Mouse (Mus musculus): ENCODE results near the gene Zfp871. TPM values are rescaled to one million over a fixed set of nuclear protein-coding genes. Genes with fewer than 3 reads are reported as not detected.

Gene Zfp871
- 10 to 100 TPM; 85.0 to 90.4 TPM for total RNA-seq (2023)

GRCm38 (mm10) chr17:32788094-32788559, at the start of gene Zfp871:
TSS of gene Zfp871 (minus strand) at chr17:32788287.

GRCm38 (mm10) chr17:32829540-32830417, 41.7 kb upstream of the Zfp871 start, which contains the start of gene Zfp799:
TSS of gene Zfp799 (minus strand) at chr17:32830261.

GRCm38 (mm10) chr17:32809544-32810374, 21.7 kb upstream of the Zfp871 start, which contains the start of gene Zfp811:
TSS of gene Zfp811 (minus strand) at chr17:32809931.

Other genes starting within 250 kb of the Zfp871 start
- gene Cyp4f37, start 167.0 kb downstream of the Zfp871 start, total RNA-seq (2023): not detected
- gene Cyp4f40, start 129.4 kb downstream of the Zfp871 start, total RNA-seq (2023): not detected
- gene Cyp4f15, start 102.7 kb downstream of the Zfp871 start, total RNA-seq (2023): not detected
- under 1 TPM; 0.20 to 0.44 TPM for gene Zfp811, start 21.6 kb upstream of the Zfp871 start, total RNA-seq (2023)
- 10 to 100 TPM in 1 of 2 experiments, 1 to 10 TPM in 1; 9.0 to 10.3 TPM for gene Zfp799, start 42.0 kb upstream of the Zfp871 start, total RNA-seq (2023)
- gene Zfp870, start 103.4 kb upstream of the Zfp871 start, total RNA-seq (2023): 10 to 100 TPM; 11.5 to 16.9 TPM
- not detected for gene Cyp4f14, start 129.1 kb upstream of the Zfp871 start, total RNA-seq (2023)
- gene Cyp4f13, start 159.1 kb upstream of the Zfp871 start, total RNA-seq (2023): 100 to 1,000 TPM in 1 of 2 experiments, 10 to 100 TPM in 1; 96.6 to 113 TPM
- gene Zfp472, start 177.5 kb upstream of the Zfp871 start, total RNA-seq (2023): 10 to 100 TPM; 17.5 to 19.6 TPM
- 10 to 100 TPM; 15.1 to 15.2 TPM for gene Zfp952, start 204.8 kb upstream of the Zfp871 start, total RNA-seq (2023)
- 1 to 10 TPM; 5.7 to 7.1 TPM for gene Zfp763, start 245.1 kb upstream of the Zfp871 start, total RNA-seq (2023)

Measured in B cell, adult 67 days (primary cell).